Mouse (Mus musculus) heart, embryonic 12.5 days (tissue): Measurements from ENCODE around the gene Ggt6. TPM values are rescaled to one million over a fixed set of nuclear protein-coding genes. Genes with fewer than 3 reads are reported as not detected.
A peak's percentile ranks its signal among the peaks of the same experiment; 100 is the strongest.
"Not testable (repeated sequence)": the region's sequence is repeated elsewhere in the genome, so short reads cannot be mapped to it uniquely, and the experiment has no call there.

ENCODE experiments used
- ATAC-seq: fragments of 200-750 bp; cut with Nextera tagmentation; 2 replicates; pipeline ENCODE4 v1.8.0; 2017; ENCODE audit warnings: moderate TSS enrichment, moderate library complexity; ENCODE audit not compliant: insufficient number of reproducible peaks, low FRiP score
- H3K27ac ChIP-seq: fragments of 300-500 bp; sonication (generic); 2 replicates; pipeline ENCODE4 v1.5.1; 2016; ENCODE audit warnings: mild to moderate bottlenecking, moderate library complexity; ENCODE audit not compliant: poor library complexity, severe bottlenecking
- H3K27me3 ChIP-seq: fragments of 300-500 bp; sonication (generic); replicated peaks from 2 replicates; pipeline ENCODE4 v1.6.1; 2016; ENCODE audit warnings: mild to moderate bottlenecking, moderate library complexity
- H3K36me3 ChIP-seq: fragments of 300-500 bp; sonication (generic); 2 replicates; pipeline ENCODE4 v1.6.1; 2016; ENCODE audit warnings: mild to moderate bottlenecking, moderate library complexity
- H3K4me1 ChIP-seq: fragments of 300-500 bp; sonication (generic); replicated peaks from 2 replicates; pipeline ENCODE4 v1.6.1; 2016; ENCODE audit warnings: mild to moderate bottlenecking
- H3K4me2 ChIP-seq: fragments of 300-500 bp; sonication (generic); 2 replicates; pipeline ENCODE4 v1.6.1; 2016; ENCODE audit warnings: mild to moderate bottlenecking, moderate library complexity
- H3K4me3 ChIP-seq: fragments of 300-500 bp; sonication (generic); 2 replicates; pipeline ENCODE4 v1.5.1; 2016; ENCODE audit warnings: mild to moderate bottlenecking
- H3K9ac ChIP-seq: fragments of 300-500 bp; sonication (generic); 2 replicates; pipeline ENCODE4 v1.6.1; 2016; ENCODE audit warnings: mild to moderate bottlenecking, moderate library complexity
- H3K9me3 ChIP-seq: fragments of 300-500 bp; sonication (generic); replicated peaks from 2 replicates; pipeline ENCODE4 v1.6.1; 2016; ENCODE audit warnings: mild to moderate bottlenecking, moderate library complexity
- WGBS: fragments of 180-500 bp; shearing (Covaris S2); methylation state at CpG from one replicate; pipeline ENCODE4 v1.1.7; 2016; 5-methylcytosine and 5-hydroxymethylcytosine counted together
- polyA plus RNA-seq: library from polyadenylated mRNA; unstranded; fragments of >200 nt; fragmentation: Nextera tagmentation; extraction: Ambion mirVana; gene quantifications from 2 replicates; pipeline ENCODE4 v1.2.1, GENCODE M21; 2016

The Ggt6 gene
- polyA plus RNA-seq, 1 experiment from 2014 or later = not detected

GRCm38 (mm10) chr11:72420460-72421122 lies 14.7 kb upstream of the Ggt6 start:
- no peaks in the 10 kb centered on the region for H3K27me3 ChIP-seq

GRCm38 (mm10) chr11:72421518-72422278 lies 13.6 kb upstream of the Ggt6 start:
- no peak for ATAC-seq
- Histone ChIP-seq H3K36me3 (no peaks in the 10 kb centered on the region), H3K4me1 (peaks cover 24% of the 10 kb centered on the region), H3K9me3 (no peaks in the 10 kb centered on the region), H3K9ac (no peak overlapping the region), H3K27ac (no peak overlapping the region), H3K4me2 (no peak overlapping the region), H3K27me3 (no peaks in the 10 kb centered on the region), H3K4me3 (no peak overlapping the region)
- WGBS = 82% methylated on average over 11 of the region's 11 CpGs

More at GRCm38 (mm10) chr11:72420460-72421122, 14.7 kb upstream of the Ggt6 start:
- Histone ChIP-seq H3K9ac (no peak overlapping the region), H3K9me3 (no peaks in the 10 kb centered on the region), H3K36me3 (no peaks in the 10 kb centered on the region), H3K27ac (no peak overlapping the region), H3K4me2 (no peak overlapping the region), H3K4me3 (no peak overlapping the region), H3K4me1 (peaks cover 34% of the 10 kb centered on the region)
- 86% methylated on average over 6 of the region's 6 CpGs for WGBS
- no peak for ATAC-seq

DNA sequence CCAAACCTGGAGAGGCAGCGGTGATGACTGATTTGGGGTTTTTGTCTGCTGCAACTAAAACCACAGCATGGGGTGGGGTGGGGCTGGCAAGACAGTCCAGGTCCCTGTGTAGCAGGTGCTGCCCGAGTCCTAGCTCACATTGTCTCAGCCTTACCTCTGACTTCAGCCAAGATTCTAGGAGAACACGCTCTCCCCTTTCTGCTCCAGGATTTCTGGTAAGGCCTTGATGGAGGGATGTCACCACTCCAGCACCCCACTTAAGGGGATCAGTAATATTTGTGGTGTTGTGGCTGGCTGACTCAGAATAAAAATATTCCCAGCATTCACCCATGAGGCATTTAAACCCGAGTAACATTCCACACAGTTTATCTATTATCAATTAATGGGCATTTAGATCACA lies 11.6 kb upstream of the Ggt6 start:
- H3K27me3 ChIP-seq = no peaks in the 10 kb centered on the region
- H3K9ac ChIP-seq = no peak overlapping the region
- no peaks in the 10 kb centered on the region for H3K9me3 ChIP-seq
- no peak overlapping the region for H3K4me2 ChIP-seq
- no peak overlapping the region for H3K4me3 ChIP-seq
- H3K36me3 ChIP-seq = no peaks in the 10 kb centered on the region
- 77% methylated on average over 4 of the region's 4 CpGs for WGBS
- no peak for ATAC-seq
- H3K4me1 ChIP-seq = peaks cover 4% of the 10 kb centered on the region
- no peak overlapping the region for H3K27ac ChIP-seq

DNA sequence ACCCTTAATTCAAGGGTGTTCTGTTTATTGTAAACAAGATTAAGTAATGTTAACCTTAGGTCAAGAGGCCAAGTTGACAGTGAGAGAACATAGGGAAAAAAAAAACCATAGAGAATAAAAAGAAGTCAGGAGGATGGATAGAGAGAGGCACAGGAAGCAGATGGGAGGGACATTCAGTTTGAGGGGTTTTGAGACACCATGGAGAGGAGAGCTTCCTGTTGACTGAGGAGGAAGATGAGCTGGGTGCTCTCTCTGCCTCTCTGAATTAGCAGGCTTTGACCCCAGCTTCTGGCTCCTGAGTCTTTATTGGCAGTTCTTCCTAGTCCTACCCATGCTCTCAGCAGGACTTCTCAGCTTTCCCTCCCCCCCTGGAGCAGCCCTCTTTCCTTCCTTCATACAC lies 10.1 kb upstream of the Ggt6 start:
- Histone ChIP-seq H3K27ac (no peak overlapping the region), H3K4me1 (0 out of 2 replicates have a peak, but pooled peaks cover 2% of the 10 kb centered on the region)
- ATAC-seq = no peak

GRCm38 (mm10) chr11:72426884-72427283 lies 8.4 kb upstream of the Ggt6 start:
- Histone ChIP-seq H3K36me3 (no peaks in the 10 kb centered on the region), H3K4me3 (no peak overlapping the region), H3K27ac (no peak overlapping the region), H3K9ac (no peak overlapping the region), H3K9me3 (no peaks in the 10 kb centered on the region), H3K4me2 (no peak overlapping the region), H3K4me1 (0 out of 2 replicates have a peak, but pooled peaks cover 2% of the 10 kb centered on the region), H3K27me3 (no peaks in the 10 kb centered on the region)
- ATAC-seq = no peak

More for the DNA sequence above, 10.1 kb upstream of the Ggt6 start:
- no peaks in the 10 kb centered on the region for H3K36me3 ChIP-seq
- H3K4me2 ChIP-seq = no peak overlapping the region
- H3K27me3 ChIP-seq = no peaks in the 10 kb centered on the region
- no peak overlapping the region for H3K4me3 ChIP-seq
- H3K9ac ChIP-seq = no peak overlapping the region
- H3K9me3 ChIP-seq = no peaks in the 10 kb centered on the region

GRCm38 (mm10) chr11:72428694-72429093 lies 6.6 kb upstream of the Ggt6 start:
- WGBS = 5% methylated on average over 5 of the region's 5 CpGs
- no peak overlapping the region for H3K27ac ChIP-seq
- no peaks in the 10 kb centered on the region for H3K27me3 ChIP-seq
- 0 out of 2 replicates have a peak overlapping the region, but pooled peaks have one; percentile 4 for H3K4me3 ChIP-seq
- H3K9ac ChIP-seq = no peak overlapping the region
- H3K9me3 ChIP-seq = no peaks in the 10 kb centered on the region
- 0 out of 2 replicates have a peak, but pooled peaks cover 2% of the 10 kb centered on the region for H3K4me1 ChIP-seq
- peak; percentile 68; the same call in 1 of the 2 replicates for ATAC-seq
- peak overlapping the region; percentile 58 for H3K4me2 ChIP-seq
- no peaks in the 10 kb centered on the region for H3K36me3 ChIP-seq

- Histone ChIP-seq H3K9me3 (no peaks in the 10 kb centered on the region), H3K27ac (peak overlapping the region; percentile 37; the same call in 1 of the 2 replicates), H3K4me1 (0 out of 2 replicates have a peak, but pooled peaks cover 2% of the 10 kb centered on the region), H3K27me3 (no peaks in the 10 kb centered on the region), H3K36me3 (no peaks in the 10 kb centered on the region), H3K9ac (no peak overlapping the region), H3K4me3 (peak overlapping the region; percentile 2; the same call in 1 of the 2 replicates), H3K4me2 (peak overlapping the region; percentile 58)
- 46% methylated on average over 7 of the region's 7 CpGs for WGBS
- ATAC-seq = peak; percentile 76
Observed at GRCm38 (mm10) chr11:72429288-72429690, 6.0 kb upstream of the Ggt6 start.

GRCm38 (mm10) chr11:72430311-72431068 lies 4.8 kb upstream of the Ggt6 start:
- 63% methylated on average over 9 of the region's 9 CpGs for WGBS
- ATAC-seq, H3K36me3 ChIP-seq, H3K9me3 ChIP-seq, H3K4me1 ChIP-seq, H3K9ac ChIP-seq, H3K4me2 ChIP-seq, H3K27ac ChIP-seq, H3K27me3 ChIP-seq, H3K4me3 ChIP-seq: not testable (repeated sequence)

DNA sequence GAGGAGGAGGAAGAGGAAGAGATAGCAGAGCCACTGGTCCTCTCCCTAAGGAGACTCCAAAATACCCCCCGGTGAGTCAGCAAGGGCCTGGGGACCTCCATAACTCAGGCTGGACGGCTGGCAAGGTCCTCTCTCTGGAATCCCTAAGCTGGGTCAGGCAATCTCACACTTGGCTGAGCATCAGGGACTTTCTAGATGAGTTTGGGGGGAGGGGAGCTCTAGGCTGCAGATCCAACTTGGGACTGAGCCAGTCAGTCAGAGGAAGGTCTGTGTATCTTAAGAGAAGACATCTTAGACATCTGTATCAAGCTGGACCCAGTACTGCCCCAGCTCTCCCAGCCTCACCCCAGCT lies 344 bp downstream of the Ggt6 start:
- Histone ChIP-seq H3K4me3 (no peak overlapping the region), H3K4me1 (peaks cover 7% of the 10 kb centered on the region; the same call in 1 of the 2 replicates), H3K9me3 (no peaks in the 10 kb centered on the region), H3K9ac (no peak overlapping the region), H3K36me3 (no peaks in the 10 kb centered on the region), H3K4me2 (no peak overlapping the region), H3K27ac (no peak overlapping the region), H3K27me3 (0 out of 2 replicates have a peak, but pooled peaks cover 10% of the 10 kb centered on the region)
- 45% methylated on average over 2 of the region's 2 CpGs for WGBS
- no peak for ATAC-seq

- 74% methylated on average over 5 of the region's 5 CpGs for WGBS
- peaks cover 7% of the 10 kb centered on the region; the same call in 1 of the 2 replicates for H3K4me1 ChIP-seq
- H3K27me3 ChIP-seq = 0 out of 2 replicates have a peak, but pooled peaks cover 10% of the 10 kb centered on the region
- no peak overlapping the region for H3K4me2 ChIP-seq
- H3K36me3 ChIP-seq = no peaks in the 10 kb centered on the region
- ATAC-seq = no peak
- no peak overlapping the region for H3K27ac ChIP-seq
- no peak overlapping the region for H3K9ac ChIP-seq
- no peak overlapping the region for H3K4me3 ChIP-seq
- no peaks in the 10 kb centered on the region for H3K9me3 ChIP-seq
Observed at GRCm38 (mm10) chr11:72436271-72436670, 945 bp downstream of the Ggt6 start.
